Mouse (Mus musculus) C2C12 (cell line): ENCODE data around the gene Higd2a.

Experiments
- CEBPB ChIP-seq: IDR thresholded peaks from one replicate; pipeline ENCODE4 v1.6.1; 2011; ENCODE audit warnings: low read depth, mild to moderate bottlenecking, control low read depth, moderate library complexity
- CTCF ChIP-seq: IDR thresholded peaks from one replicate; pipeline ENCODE4 v1.5.1; 2011; ENCODE audit not compliant: control insufficient read depth, insufficient read depth, insufficient read length
- FOSL1 ChIP-seq: IDR thresholded peaks from one replicate; pipeline ENCODE4 v1.8.0; 2011; ENCODE audit warnings: mild to moderate bottlenecking, low read length; ENCODE audit not compliant: poor library complexity, insufficient read depth, severe bottlenecking
- MAX ChIP-seq: IDR thresholded peaks from one replicate; pipeline ENCODE4 v1.6.1; 2011; ENCODE audit warnings: mild to moderate bottlenecking, control low read depth
- MYOD1 ChIP-seq: IDR thresholded peaks from one replicate; pipeline ENCODE4 v1.6.1; 2011; ENCODE audit warnings: low read depth; ENCODE audit not compliant: control insufficient read depth, insufficient read length
- MYOG ChIP-seq: IDR thresholded peaks from one replicate; pipeline ENCODE4 v1.6.1; 2011; ENCODE audit not compliant: control insufficient read depth, insufficient read length; ENCODE audit errors: extremely low read depth
- USF1 ChIP-seq: IDR thresholded peaks from one replicate; pipeline ENCODE4 v1.6.1; 2011; ENCODE audit warnings: low read depth, mild to moderate bottlenecking, control low read depth, moderate library complexity

DNA sequence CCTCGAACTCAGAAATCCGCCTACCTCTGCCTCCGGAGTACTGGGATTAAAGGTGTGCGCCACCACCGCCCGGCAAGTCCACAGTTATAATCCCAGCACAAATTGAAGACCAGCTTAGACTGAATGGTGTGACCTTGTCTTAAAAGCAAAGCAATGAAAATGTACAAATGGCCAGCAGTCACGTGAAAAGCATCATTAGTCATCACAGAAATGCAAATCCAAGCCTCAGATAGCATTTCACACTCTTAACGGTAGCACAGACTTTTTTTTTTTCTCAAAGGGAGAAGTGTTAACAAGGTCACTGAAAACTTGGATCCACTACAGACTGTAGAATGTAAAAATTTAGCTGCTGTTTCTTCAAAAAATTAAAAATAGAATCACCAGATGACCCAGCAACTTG lies 26.3 kb downstream of the Higd2a start:
- TF ChIP-seq USF1 (no peak), CTCF (no peak), MYOD1 (no peak), FOSL1 (no peak), MAX (no peak), MYOG (no peak), CEBPB (no peak)
